In genomic region chr6:54972929-54973211, GRCm38 (mm10) we compare ENCODE assay signal across 8 mouse cellular contexts. TPM values are rescaled to one million over a fixed set of nuclear protein-coding genes. Genes with fewer than 3 reads are reported as not detected.
A peak's percentile ranks its signal among the peaks of the same experiment; 100 is the strongest.
DNase-seq lines count a peak whose midpoint lies in the region; ATAC-seq lines count a peak whose summit lies in the region.

No protein-coding gene starts in this region.

- no peaks in the 10 kb centered on the region for H3K4me1 ChIP-seq in neural tube, embryonic 11.5 days (ENCODE audit: control insufficient read depth, insufficient read depth, low read length)
- H3K4me1 ChIP-seq in forebrain, embryonic 16.5 days (replicated peaks; ENCODE audit: control insufficient read depth, insufficient read depth, low read length): peaks cover 5% of the 10 kb centered on the region; the same call in 1 of the 2 replicates
- H3K4me1 ChIP-seq in stomach, embryonic 15.5 days: no peaks in the 10 kb centered on the region

- no peaks in the 10 kb centered on the region for H3K36me3 ChIP-seq in neural tube, embryonic 11.5 days (ENCODE audit: control insufficient read depth, insufficient read depth, low read length)
- no peaks in the 10 kb centered on the region for H3K36me3 ChIP-seq in forebrain, embryonic 16.5 days (ENCODE audit: control insufficient read depth, insufficient read depth)
- no peaks in the 10 kb centered on the region for H3K36me3 ChIP-seq in stomach, embryonic 15.5 days

- ATAC-seq in neural tube, embryonic 11.5 days (ENCODE audit: insufficient read depth, low FRiP score, low TSS enrichment): no peak
- no peak for ATAC-seq in forebrain, embryonic 16.5 days
- no peak for ATAC-seq in stomach, embryonic 15.5 days (ENCODE audit: insufficient read depth, low FRiP score, low read depth)

- H3K27ac ChIP-seq in neural tube, embryonic 11.5 days (ENCODE audit: low read depth, low read length): no peak overlapping the region
- no peak overlapping the region for H3K27ac ChIP-seq in forebrain, embryonic 16.5 days (ENCODE audit: low read length)
- peak overlapping the region; percentile 73; the same call in 1 of the 2 replicates for H3K27ac ChIP-seq in stomach, embryonic 15.5 days

- H3K4me3 ChIP-seq in neural tube, embryonic 11.5 days (ENCODE audit: low read depth, low read length): peak overlapping the region; percentile 56
- H3K4me3 ChIP-seq in forebrain, embryonic 16.5 days (replicated peaks; ENCODE audit: low read length): peak overlapping the region; percentile 51
- H3K4me3 ChIP-seq in stomach, embryonic 15.5 days (replicated peaks): peak overlapping the region; percentile 61

- 19% methylated on average over 5 of the region's 5 CpGs for WGBS in neural tube, embryonic 11.5 days
- 4% methylated on average over 5 of the region's 5 CpGs for WGBS in forebrain, embryonic 16.5 days
- WGBS in stomach, embryonic 15.5 days: 9% methylated on average over 5 of the region's 5 CpGs

- H3K4me2 ChIP-seq in neural tube, embryonic 11.5 days (ENCODE audit: low read depth): peak overlapping the region; percentile 87
- H3K4me2 ChIP-seq in forebrain, embryonic 16.5 days (ENCODE audit: low read length): peak overlapping the region; percentile 80
- H3K4me2 ChIP-seq in stomach, embryonic 15.5 days: peak overlapping the region; percentile 71

- 0 out of 2 replicates have a peak, but pooled peaks cover 5% of the 10 kb centered on the region for H3K27me3 ChIP-seq in neural tube, embryonic 11.5 days (ENCODE audit: control insufficient read depth, insufficient read depth, low read length)
- H3K27me3 ChIP-seq in forebrain, embryonic 16.5 days (replicated peaks; ENCODE audit: control insufficient read depth, insufficient read depth, low read length): peaks cover 11% of the 10 kb centered on the region; the same call in 1 of the 2 replicates
- H3K27me3 ChIP-seq in stomach, embryonic 15.5 days (replicated peaks): no peaks in the 10 kb centered on the region

- H3K9ac ChIP-seq in neural tube, embryonic 11.5 days (ENCODE audit: low read length): no peak overlapping the region
- no peak overlapping the region for H3K9ac ChIP-seq in forebrain, embryonic 16.5 days (replicated peaks; ENCODE audit: low read depth, low read length)
- H3K9ac ChIP-seq in stomach, embryonic 15.5 days: no peak overlapping the region

- no peak for DNase-seq in neural tube, embryonic 11.5 days (ENCODE audit: low spot score)
- DNase-seq in neural tube, embryonic 10.5 days (ENCODE audit: extremely low spot score, low spot score): no peak
- DNase-seq in kidney, adult 18-20 months: peak; percentile 40
- peak; percentile 31 for DNase-seq in lung, postnatal 14 days
- no peak for DNase-seq in frontal cortex, postnatal 14 days (ENCODE audit: low spot score in 2 of 2)
- DNase-seq in frontal cortex, postnatal 10 days (ENCODE audit: low spot score in 2 of 2): no peak

- H3K9me3 ChIP-seq in neural tube, embryonic 11.5 days (ENCODE audit: control insufficient read depth, low read length): no peaks in the 10 kb centered on the region
- H3K9me3 ChIP-seq in forebrain, embryonic 16.5 days (ENCODE audit: control insufficient read depth, low read length): no peaks in the 10 kb centered on the region
- no peaks in the 10 kb centered on the region for H3K9me3 ChIP-seq in stomach, embryonic 15.5 days

RNA-seq across cellular contexts. Expression of gene Nod1, which starts 0.5 kb away (rescaled TPM):
- polyA plus RNA-seq in neural tube, embryonic 11.5 days (2014; fragmentation: Nextera tagmentation; extraction: Ambion mirVana): 2.3 and 3.0 TPM in 2 replicates
- polyA plus RNA-seq in forebrain, embryonic 16.5 days (2015; fragmentation: Nextera tagmentation; extraction: Ambion mirVana): 2.3 and 2.5 TPM in 2 replicates
- polyA plus RNA-seq in stomach, embryonic 15.5 days (2015; fragmentation: Nextera tagmentation; extraction: Ambion mirVana): 7.5 and 7.9 TPM in 2 replicates

RNA-seq across cellular contexts. Expression of gene Ggct, which starts 19.9 kb away (rescaled TPM):
- polyA plus RNA-seq in neural tube, embryonic 11.5 days (2014; fragmentation: Nextera tagmentation; extraction: Ambion mirVana): 13.2 and 15.4 TPM in 2 replicates
- polyA plus RNA-seq in forebrain, embryonic 16.5 days (2015; fragmentation: Nextera tagmentation; extraction: Ambion mirVana): 18.9 and 21.0 TPM in 2 replicates
- 10.2 and 11.1 TPM in 2 replicates for polyA plus RNA-seq in stomach, embryonic 15.5 days (2015; fragmentation: Nextera tagmentation; extraction: Ambion mirVana)

Comparison
In these comparisons a context has a peak if more than half of its experiments do, and no peak if none do; other contexts are left out.
1. DNase-seq: peak in kidney, adult 18-20 months (single experiment) and lung, postnatal 14 days (single experiment); none in neural tube, embryonic 11.5 days (single experiment), neural tube, embryonic 10.5 days (single experiment), frontal cortex, postnatal 14 days (0 of 2) and frontal cortex, postnatal 10 days (0 of 2).
2. Peak in every context shown above with its lines, with median percentiles within 50 percentile points of each other: H3K4me2 ChIP-seq and H3K4me3 ChIP-seq.